Mouse (Mus musculus) neural tube, embryonic 12.5 days (tissue): ENCODE results near the gene Fbxw8. TPM values are rescaled to one million over a fixed set of nuclear protein-coding genes. Genes with fewer than 3 reads are reported as not detected.

Source experiments
- ATAC-seq: fragments of 200-750 bp; cut with Nextera tagmentation; 2 replicates; pipeline ENCODE4 v1.8.0; 2017; ENCODE audit warnings: low read depth, mild to moderate bottlenecking, moderate TSS enrichment, moderate library complexity; ENCODE audit not compliant: low FRiP score
- H3K27ac ChIP-seq: fragments of 300-500 bp; sonication (generic); 2 replicates; pipeline ENCODE4 v1.5.1; 2016
- H3K27me3 ChIP-seq: fragments of 300-500 bp; sonication (generic); replicated peaks from 2 replicates; pipeline ENCODE4 v1.6.1; 2016; ENCODE audit warnings: mild to moderate bottlenecking
- H3K36me3 ChIP-seq: fragments of 300-500 bp; sonication (generic); 2 replicates; pipeline ENCODE4 v1.6.1; 2016; ENCODE audit warnings: mild to moderate bottlenecking
- H3K4me1 ChIP-seq: fragments of 300-500 bp; sonication (generic); 2 replicates; pipeline ENCODE4 v1.6.1; 2016
- H3K4me2 ChIP-seq: fragments of 300-500 bp; sonication (generic); replicated peaks from 2 replicates; pipeline ENCODE4 v1.6.1; 2016; ENCODE audit warnings: mild to moderate bottlenecking
- H3K4me3 ChIP-seq: fragments of 300-500 bp; sonication (generic); 2 replicates; pipeline ENCODE4 v1.5.1; 2016
- H3K9ac ChIP-seq: fragments of 300-500 bp; sonication (generic); 2 replicates; pipeline ENCODE4 v1.6.1; 2016; ENCODE audit warnings: mild to moderate bottlenecking
- H3K9me3 ChIP-seq: fragments of 300-500 bp; sonication (generic); 2 replicates; pipeline ENCODE4 v1.6.1; 2016; ENCODE audit warnings: mild to moderate bottlenecking
- WGBS: fragments of 180-500 bp; shearing (Covaris S2); methylation state at CpG from one replicate; pipeline ENCODE4 v1.1.7; 2016; 5-methylcytosine and 5-hydroxymethylcytosine counted together
- polyA plus RNA-seq: library from polyadenylated mRNA; unstranded; fragments of >200 nt; fragmentation: Nextera tagmentation; extraction: Ambion mirVana; gene quantifications from 2 replicates; pipeline ENCODE4 v1.2.1, GENCODE M21; 2016

The Fbxw8 gene
- polyA plus RNA-seq, 1 experiment from 2014 or later: 40.4 TPM

DNA sequence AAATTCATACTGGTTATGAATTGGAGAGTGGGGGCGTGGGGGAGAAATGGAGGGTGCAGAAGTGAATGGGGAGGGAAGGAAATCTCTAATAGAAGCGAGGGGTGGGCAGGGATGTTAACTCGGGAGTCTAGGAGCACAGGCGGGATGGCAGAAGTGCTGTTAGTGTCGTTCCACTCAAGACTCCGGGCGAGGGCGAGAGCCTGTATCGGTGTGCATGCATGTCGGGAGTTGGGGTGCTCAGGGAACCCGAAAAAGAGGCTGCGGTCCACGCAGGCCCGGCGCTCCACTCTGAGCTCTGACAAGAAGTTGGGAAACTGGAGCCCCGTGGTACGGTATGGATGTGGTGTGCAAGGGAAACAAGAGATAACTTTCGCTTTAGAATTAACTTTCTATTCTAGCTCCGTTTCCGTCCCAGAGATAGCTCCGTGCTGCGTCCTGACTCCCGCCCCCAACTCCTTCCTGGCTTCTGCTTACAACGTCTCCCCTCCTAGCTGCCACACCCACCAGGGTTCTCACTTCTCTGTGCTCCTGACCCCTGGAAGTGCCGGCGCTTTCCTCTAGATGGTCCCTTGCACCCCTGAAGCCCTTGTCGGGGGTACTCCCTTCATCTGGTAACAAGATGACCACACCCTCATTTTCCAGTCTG lies 16.9 kb upstream of the Fbxw8 start:
- Histone ChIP-seq H3K27ac (no peak overlapping the region), H3K9ac (no peak overlapping the region), H3K4me3 (peak overlapping the region; percentile 31), H3K4me2 (peak overlapping the region; percentile 91), H3K27me3 (peaks cover 77% of the 10 kb centered on the region), H3K9me3 (no peaks in the 10 kb centered on the region), H3K36me3 (no peaks in the 10 kb centered on the region), H3K4me1 (peaks cover 31% of the 10 kb centered on the region)
- no peak for ATAC-seq
- whole genome bisulfite sequencing: under 1% methylated on average over 27 of the region's 27 CpGs

DNA sequence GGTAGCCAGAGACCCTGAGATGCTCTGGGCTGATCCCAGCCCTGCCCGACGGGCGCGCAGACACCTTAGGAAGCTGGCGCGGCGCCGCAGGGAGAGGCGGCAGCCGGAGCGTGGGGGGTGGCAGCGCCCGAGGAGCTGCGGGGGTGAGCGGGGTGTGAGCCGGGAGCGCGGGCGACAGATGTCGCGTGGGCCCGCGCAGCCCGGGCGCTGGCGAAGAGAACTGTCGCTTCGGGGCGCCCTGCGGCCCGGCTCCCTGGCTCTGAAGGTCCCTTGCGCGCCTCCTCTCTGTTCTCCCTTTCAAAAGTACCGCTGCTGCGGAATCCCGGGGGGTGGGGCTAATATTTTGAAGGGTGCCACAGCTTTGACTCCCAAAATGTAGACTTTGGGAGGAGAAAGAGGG lies 16.4 kb upstream of the Fbxw8 start:
- 1% methylated on average over 36 of the region's 36 CpGs for WGBS
- no peak overlapping the region for H3K9ac ChIP-seq

DNA sequence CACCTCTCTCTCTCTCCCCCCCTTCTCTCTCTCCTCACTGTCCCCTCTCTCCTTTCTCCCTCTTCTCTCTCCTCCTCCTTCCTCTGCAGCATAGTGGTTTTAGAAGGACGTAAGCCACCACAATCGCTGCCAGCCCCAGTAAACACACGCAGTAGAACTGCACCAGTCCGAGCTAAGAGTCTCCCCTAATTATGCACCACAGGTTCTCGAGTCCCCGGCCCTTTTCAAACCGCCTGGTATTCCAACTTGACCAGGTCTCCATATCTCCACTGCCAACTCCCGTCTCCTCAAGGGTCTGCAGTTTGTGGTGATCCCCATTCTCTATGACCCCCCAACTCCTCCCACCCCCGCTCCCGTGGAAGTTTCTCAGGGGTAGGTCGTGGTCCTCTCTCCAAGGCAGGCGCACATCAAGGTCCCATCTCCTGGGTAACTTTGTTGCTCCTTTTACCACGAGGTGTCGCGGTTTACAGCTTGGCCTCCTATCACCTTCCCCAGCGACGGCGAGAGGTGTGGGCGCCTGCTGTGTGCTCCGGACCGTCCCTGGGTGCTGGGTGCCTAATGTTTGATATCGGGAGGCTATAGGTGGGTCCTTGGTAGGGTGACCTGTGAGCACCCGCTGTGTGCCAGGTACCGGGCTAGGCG lies 15.7 kb upstream of the Fbxw8 start:
- Histone ChIP-seq H3K9ac (no peak overlapping the region), H3K4me2 (peak overlapping the region; percentile 91), H3K4me3 (peak overlapping the region; percentile 31), H3K36me3 (no peaks in the 10 kb centered on the region), H3K9me3 (no peaks in the 10 kb centered on the region), H3K27ac (no peak overlapping the region), H3K27me3 (peaks cover 86% of the 10 kb centered on the region), H3K4me1 (peaks cover 31% of the 10 kb centered on the region)
- no peak for ATAC-seq
- under 1% methylated on average over 25 of the region's 25 CpGs for WGBS

More for the DNA sequence above, 16.4 kb upstream of the Fbxw8 start:
- H3K27me3 ChIP-seq: peaks cover 80% of the 10 kb centered on the region
- ATAC-seq: no peak
- peaks cover 31% of the 10 kb centered on the region for H3K4me1 ChIP-seq
- no peak overlapping the region for H3K27ac ChIP-seq
- peak overlapping the region; percentile 91 for H3K4me2 ChIP-seq
- H3K36me3 ChIP-seq: no peaks in the 10 kb centered on the region
- no peaks in the 10 kb centered on the region for H3K9me3 ChIP-seq
- H3K4me3 ChIP-seq: peak overlapping the region; percentile 31

DNA sequence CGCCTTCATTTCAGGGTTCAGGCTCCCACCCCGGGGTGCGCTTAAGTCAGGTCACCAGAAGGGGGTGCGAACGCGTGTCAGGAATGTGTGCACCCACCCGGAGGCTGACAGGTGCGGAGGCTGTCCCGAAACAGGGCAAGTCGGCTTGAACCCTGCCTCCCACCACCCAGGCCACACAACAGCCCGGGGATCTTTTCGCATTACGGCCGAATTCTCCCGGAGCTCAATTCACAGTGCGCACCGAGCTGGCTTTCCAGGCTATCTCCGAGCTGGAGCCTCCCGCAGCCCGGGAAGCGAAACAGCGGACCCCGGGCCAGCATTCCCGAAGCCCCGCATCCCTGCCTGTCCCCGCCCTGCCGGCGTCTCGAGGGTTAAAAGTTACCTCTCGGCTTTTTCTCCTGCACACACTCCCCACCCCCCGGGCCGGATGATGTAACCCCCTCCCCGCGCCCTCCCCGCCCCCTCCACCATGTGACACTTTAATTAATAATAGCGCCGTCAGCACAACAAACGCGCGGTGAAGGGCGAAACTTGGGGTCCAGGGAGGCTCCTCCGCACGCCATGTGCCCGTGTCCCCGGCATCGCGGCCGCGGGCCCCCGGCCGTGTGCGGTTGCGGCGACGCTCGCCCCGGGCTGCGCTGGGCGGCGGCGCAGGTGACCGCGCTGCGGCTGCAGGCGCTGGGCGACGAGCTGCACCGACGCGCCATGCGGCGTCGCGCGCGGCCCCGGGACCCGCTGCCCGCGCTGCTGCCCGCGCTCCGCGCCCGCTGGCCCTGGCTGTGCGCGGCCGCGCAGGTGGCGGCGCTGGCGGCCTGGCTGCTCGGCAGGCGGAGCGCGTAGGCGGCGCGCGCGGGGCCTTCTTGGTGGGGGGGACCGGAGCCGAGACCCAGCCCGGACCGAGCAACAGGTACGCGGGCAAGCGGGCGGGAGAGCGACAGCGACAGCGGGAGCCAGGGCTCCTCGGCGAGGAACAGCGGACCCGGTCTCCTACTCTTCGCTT lies 14.3 kb upstream of the Fbxw8 start:
- Histone ChIP-seq H3K4me3 (peak overlapping the region; percentile 47), H3K9ac (peak overlapping the region; percentile 42; the same call in 1 of the 2 replicates), H3K27me3 (peaks cover 82% of the 10 kb centered on the region), H3K4me2 (peak overlapping the region; percentile 91), H3K4me1 (peaks cover 28% of the 10 kb centered on the region), H3K27ac (no peak overlapping the region), H3K9me3 (no peaks in the 10 kb centered on the region), H3K36me3 (no peaks in the 10 kb centered on the region)
- under 1% methylated on average over 114 of the region's 117 CpGs for WGBS
- ATAC-seq: peak; percentile 38; the same call in 1 of the 2 replicates

DNA sequence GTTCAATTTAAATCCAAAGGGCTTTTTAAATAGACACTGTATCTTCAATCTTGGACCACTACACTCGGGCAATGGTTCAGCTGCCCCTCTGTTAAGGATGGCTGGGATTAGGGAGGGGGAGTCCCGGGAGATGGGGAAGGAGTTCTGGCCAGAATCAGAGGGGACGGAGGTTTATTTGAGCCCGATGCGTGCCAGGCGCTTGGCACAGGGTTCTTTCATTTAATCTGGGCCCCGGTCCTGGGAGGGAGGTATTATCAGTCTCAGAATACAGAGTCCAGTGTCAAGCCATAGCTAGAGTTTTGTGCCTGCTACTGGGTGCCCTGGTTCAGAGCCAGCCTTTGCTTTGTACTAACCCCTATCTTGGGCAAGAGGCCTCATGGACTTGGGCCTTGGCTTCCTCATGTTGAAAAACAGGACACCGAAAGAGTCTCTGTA lies 12.3 kb upstream of the Fbxw8 start:
- 63% methylated on average over 8 of the region's 8 CpGs for WGBS
- Histone ChIP-seq H3K4me1 (peaks cover 21% of the 10 kb centered on the region), H3K4me3 (no peak overlapping the region), H3K4me2 (no peak overlapping the region), H3K36me3 (no peaks in the 10 kb centered on the region), H3K27ac (no peak overlapping the region), H3K27me3 (peaks cover 66% of the 10 kb centered on the region), H3K9ac (no peak overlapping the region), H3K9me3 (no peaks in the 10 kb centered on the region)
- ATAC-seq: no peak

DNA sequence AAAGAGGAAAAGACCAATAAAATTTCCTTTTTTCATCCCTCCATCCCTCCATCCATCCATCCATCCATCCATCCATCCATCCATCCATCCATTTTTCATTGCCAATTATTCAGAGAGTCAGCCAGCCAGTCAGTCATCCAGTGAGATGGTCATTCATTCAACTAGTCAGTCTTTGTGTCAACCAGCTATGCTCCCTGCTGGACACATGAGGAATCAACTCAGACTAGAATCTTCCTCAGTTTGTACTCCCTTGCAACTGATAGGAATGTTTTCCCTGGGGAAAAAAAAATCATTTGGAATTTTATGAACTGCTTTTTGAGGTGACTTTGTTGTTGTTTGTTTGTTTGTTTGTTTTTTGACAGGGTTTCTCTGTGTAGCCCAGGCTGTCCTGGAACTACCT lies 10.2 kb upstream of the Fbxw8 start:
- H3K9me3 ChIP-seq: no peaks in the 10 kb centered on the region
- no peak overlapping the region for H3K27ac ChIP-seq
- no peak for ATAC-seq
- no peak overlapping the region for H3K4me2 ChIP-seq
- H3K36me3 ChIP-seq: no peaks in the 10 kb centered on the region
- H3K4me1 ChIP-seq: peaks cover 5% of the 10 kb centered on the region
- H3K27me3 ChIP-seq: peaks cover 59% of the 10 kb centered on the region
- H3K9ac ChIP-seq: no peak overlapping the region
- H3K4me3 ChIP-seq: no peak overlapping the region

DNA sequence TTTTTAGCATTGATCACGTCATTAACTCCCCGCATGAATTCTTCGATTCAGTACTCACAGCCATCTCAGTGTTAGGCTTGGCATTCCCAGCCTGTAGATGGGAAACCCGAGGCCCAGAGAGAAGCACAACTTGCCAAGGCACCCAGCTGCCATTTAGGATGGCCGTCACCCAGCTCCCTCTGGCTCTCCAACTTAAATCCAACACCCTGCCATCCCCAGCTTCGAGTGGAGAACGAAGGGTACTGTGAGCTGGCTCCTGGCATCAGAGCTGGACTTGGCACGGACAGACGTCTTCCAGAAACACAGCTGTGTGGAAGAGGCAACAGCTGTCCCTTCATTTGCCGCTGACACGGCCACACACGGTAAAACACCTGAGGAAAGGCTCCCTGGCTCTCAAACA lies 9.3 kb upstream of the Fbxw8 start, which contains the start of gene Hrk:
Gene Hrk, plus strand, starts transcription at position 68 of the 400 bp plus-strand sequence.
- Histone ChIP-seq H3K4me3 (no peak within 1 kb of the TSS), H3K36me3 (no peaks in the 10 kb centered on the region), H3K9ac (no peak within 1 kb of the TSS), H3K27me3 (peaks cover 50% of the 10 kb centered on the region), H3K4me2 (no peak within 1 kb of the TSS), H3K9me3 (no peaks in the 10 kb centered on the region), H3K27ac (no peak within 1 kb of the TSS), H3K4me1 (peaks cover 5% of the 10 kb centered on the region)
- 65% methylated on average over 12 of the region's 12 CpGs for WGBS
- ATAC-seq: no peak

DNA sequence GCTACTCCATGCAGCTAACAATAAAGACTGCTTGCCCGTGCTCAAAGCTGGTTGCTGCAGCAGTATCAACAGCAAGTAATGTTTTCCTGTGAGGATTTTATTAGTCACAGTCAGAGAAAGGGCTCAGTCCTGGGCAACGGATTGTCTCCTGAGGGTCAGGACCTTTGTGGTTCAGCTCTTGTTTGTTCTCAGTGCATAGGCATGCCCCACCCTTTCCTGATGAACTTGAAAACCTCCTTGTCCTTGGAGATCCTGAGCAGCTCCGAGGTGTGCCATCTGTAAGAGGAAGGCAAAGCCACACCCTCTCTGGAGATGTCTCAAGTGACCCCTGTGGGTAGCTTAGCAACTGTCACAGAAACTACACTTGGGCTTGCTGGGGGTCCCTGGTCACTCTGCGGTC lies 5.4 kb upstream of the Fbxw8 start:
- no peak for ATAC-seq
- Histone ChIP-seq H3K4me1 (no peaks in the 10 kb centered on the region), H3K27ac (no peak overlapping the region), H3K9me3 (no peaks in the 10 kb centered on the region), H3K9ac (no peak overlapping the region), H3K36me3 (no peaks in the 10 kb centered on the region), H3K4me3 (no peak overlapping the region), H3K27me3 (peaks cover 20% of the 10 kb centered on the region), H3K4me2 (no peak overlapping the region)
- 41% methylated on average over 4 of the region's 4 CpGs for WGBS

DNA sequence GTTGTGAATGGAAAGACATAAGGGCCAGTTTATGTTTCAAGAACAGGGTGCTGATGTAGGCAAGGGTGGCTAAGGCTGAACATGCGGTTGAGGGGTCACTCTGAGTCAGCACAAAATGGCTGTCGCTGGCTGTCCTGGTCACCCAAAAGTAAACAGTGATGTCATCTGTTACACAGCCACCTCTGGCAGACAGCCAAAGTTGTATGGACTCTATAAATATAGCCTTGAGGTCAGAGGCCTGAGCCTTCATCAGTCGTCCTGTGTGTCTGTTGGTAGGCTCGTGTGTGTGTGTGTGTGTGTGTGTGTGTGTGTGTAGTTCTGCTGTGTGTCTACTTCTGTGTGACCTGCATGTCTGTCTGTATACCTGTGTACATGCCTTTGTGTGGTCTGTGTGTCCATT lies 1.7 kb upstream of the Fbxw8 start:
- no peak for ATAC-seq
- H3K4me3 ChIP-seq: no peak overlapping the region
- WGBS: 57% methylated on average over 4 of the region's 4 CpGs
- H3K36me3 ChIP-seq: 0 out of 2 replicates have a peak, but pooled peaks cover 1% of the 10 kb centered on the region
- H3K4me1 ChIP-seq: peaks cover 13% of the 10 kb centered on the region
- no peak overlapping the region for H3K9ac ChIP-seq
- H3K9me3 ChIP-seq: no peaks in the 10 kb centered on the region
- H3K4me2 ChIP-seq: no peak overlapping the region
- no peak overlapping the region for H3K27ac ChIP-seq
- H3K27me3 ChIP-seq: peaks cover 7% of the 10 kb centered on the region; the same call in 1 of the 2 replicates

DNA sequence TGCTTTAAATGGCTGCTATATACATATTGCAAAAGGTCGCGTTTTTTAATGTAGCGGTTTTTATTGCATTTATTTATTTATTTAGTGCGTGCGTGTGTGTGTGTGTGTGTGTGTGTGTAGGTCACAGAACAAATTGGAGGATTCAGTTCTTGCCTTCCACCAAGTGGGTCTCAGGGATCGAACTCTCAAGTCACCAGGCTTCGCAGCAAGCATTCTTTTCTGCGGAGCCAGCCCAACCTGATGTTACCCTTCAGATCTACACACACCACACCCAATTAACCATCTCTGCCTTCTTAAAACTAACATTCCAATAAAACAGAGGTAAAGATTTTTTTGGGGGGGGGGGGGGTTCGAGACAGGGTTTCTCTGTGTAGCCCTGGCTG lies 292 bp upstream of the Fbxw8 start:
- peak; percentile 58 for ATAC-seq
- H3K4me2 ChIP-seq: peak overlapping the region; percentile 78
- H3K9ac ChIP-seq: no peak overlapping the region
- no peak overlapping the region for H3K27ac ChIP-seq
- H3K4me1 ChIP-seq: peaks cover 13% of the 10 kb centered on the region
- H3K9me3 ChIP-seq: no peaks in the 10 kb centered on the region
- H3K36me3 ChIP-seq: peaks cover 8% of the 10 kb centered on the region; the same call in 1 of the 2 replicates
- peak overlapping the region; percentile 98 for H3K4me3 ChIP-seq
- WGBS: 21% methylated on average over 9 of the region's 9 CpGs
- H3K27me3 ChIP-seq: no peaks in the 10 kb centered on the region

DNA sequence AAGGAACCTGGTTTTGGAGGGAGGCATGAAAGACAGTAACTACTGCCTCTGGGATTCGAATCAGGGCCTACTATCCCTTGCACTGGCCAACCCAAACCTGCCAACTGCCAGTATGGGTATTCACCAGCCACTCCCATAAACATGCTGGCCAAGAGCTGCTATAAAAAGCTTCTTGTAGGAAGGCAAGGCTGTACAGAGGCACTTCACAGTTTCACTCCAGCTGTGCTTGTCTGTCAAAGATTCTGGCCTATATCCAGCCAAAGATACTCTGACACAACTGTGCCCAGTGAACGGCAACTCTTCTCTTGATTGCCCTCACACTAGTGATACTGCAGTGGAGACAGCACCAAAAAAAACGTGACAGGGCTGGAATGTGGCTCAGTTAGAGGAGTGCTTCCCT lies 5.6 kb downstream of the Fbxw8 start:
- peaks cover 8% of the 10 kb centered on the region; the same call in 1 of the 2 replicates for H3K36me3 ChIP-seq
- WGBS: 78% methylated on average over 3 of the region's 3 CpGs
- H3K4me1 ChIP-seq: peaks cover 34% of the 10 kb centered on the region
- no peak for ATAC-seq
- H3K27ac ChIP-seq: no peak overlapping the region
- H3K4me2 ChIP-seq: no peak overlapping the region
- H3K9ac ChIP-seq: no peak overlapping the region
- H3K27me3 ChIP-seq: no peaks in the 10 kb centered on the region
- H3K4me3 ChIP-seq: no peak overlapping the region
- H3K9me3 ChIP-seq: no peaks in the 10 kb centered on the region

DNA sequence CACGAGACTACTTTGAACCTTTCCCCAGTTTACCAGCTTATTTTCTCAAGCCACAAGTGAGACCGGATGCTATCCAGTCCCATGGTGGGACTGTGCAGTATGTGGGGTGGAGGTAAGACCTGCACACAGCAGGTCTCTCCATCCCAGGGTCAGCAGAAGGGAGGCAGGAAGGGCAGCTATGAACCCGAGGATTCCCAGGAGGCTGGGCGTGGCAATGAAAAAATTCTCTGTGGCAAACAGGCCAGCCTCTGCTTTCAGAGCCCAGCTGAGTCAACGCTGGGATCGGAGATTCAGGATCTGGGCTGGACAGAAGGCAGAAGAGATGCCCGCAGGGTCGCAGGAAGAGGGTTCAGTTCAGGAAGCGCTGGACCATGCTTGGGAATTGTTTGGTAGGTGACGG lies 8.0 kb downstream of the Fbxw8 start:
- WGBS: 84% methylated on average over 10 of the region's 10 CpGs
- Histone ChIP-seq H3K4me2 (no peak overlapping the region), H3K4me3 (no peak overlapping the region), H3K9me3 (no peaks in the 10 kb centered on the region), H3K9ac (no peak overlapping the region), H3K27me3 (no peaks in the 10 kb centered on the region), H3K36me3 (peaks cover 15% of the 10 kb centered on the region), H3K27ac (0 out of 2 replicates have a peak overlapping the region, but pooled peaks have one; percentile 4), H3K4me1 (peaks cover 22% of the 10 kb centered on the region)
- no peak for ATAC-seq
